Mouse (Mus musculus): ENCODE results near the gene Ctnna2. TPM values are rescaled to one million over a fixed set of nuclear protein-coding genes. Genes with fewer than 3 reads are reported as not detected.

Ctnna2 gene
- polyA plus RNA-seq, 1 experiment from 2014 or later, result 10.3 TPM

DNA sequence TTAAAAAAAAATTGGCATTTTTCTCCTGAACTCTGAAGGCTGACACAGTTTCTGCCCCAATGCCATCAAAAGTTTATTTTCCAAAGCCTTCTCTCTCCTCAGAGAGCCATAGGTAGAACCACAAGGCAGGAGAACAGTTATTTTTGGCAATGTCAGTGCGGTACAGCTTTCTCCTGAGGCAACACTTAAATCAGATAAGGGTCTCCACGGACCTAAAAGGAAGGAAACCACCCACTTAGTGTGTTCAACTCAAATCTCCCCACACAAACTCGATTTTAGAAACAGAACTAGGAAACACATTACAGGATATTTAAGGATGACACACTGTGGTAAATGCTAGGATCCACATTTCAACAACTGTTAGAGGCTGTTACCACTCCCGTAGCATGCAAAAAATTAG lies 803.7 kb downstream of the Ctnna2 start:
- no peak for DNase-seq (ENCODE audit: low spot score)
- no peaks in the 10 kb centered on the region for H3K4me1 ChIP-seq (replicated peaks; ENCODE audit: control insufficient read depth, insufficient read depth, low read length)
- no peak overlapping the region for H3K27ac ChIP-seq (ENCODE audit: low read depth)
- no peak for ATAC-seq (replicated peaks; ENCODE audit: low FRiP score, low TSS enrichment, low read depth)
- H3K4me3 ChIP-seq (ENCODE audit: low read depth, low read length), result no peak overlapping the region
- H3K4me2 ChIP-seq (ENCODE audit: low read length), result no peak overlapping the region
- H3K9ac ChIP-seq (ENCODE audit: low read length), result no peak overlapping the region
- WGBS, result 57% methylated on average over 4 of the region's 4 CpGs
- no peaks in the 10 kb centered on the region for H3K9me3 ChIP-seq (ENCODE audit: control insufficient read depth, low read length)
- H3K36me3 ChIP-seq (ENCODE audit: control insufficient read depth, insufficient read depth, low read length), result no peaks in the 10 kb centered on the region
- no peaks in the 10 kb centered on the region for H3K27me3 ChIP-seq (replicated peaks; ENCODE audit: control insufficient read depth, insufficient read depth, low read length)

GRCm38 (mm10) chr6:77157028-77157427 lies 822.5 kb downstream of the Ctnna2 start:
- H3K4me1 ChIP-seq (replicated peaks; ENCODE audit: control insufficient read depth, insufficient read depth, low read length), result no peaks in the 10 kb centered on the region
- no peak for ATAC-seq (replicated peaks; ENCODE audit: low FRiP score, low TSS enrichment, low read depth)
- H3K4me2 ChIP-seq (ENCODE audit: low read length), result no peak overlapping the region
- H3K4me3 ChIP-seq (ENCODE audit: low read depth, low read length), result no peak overlapping the region
- 80% methylated on average over 5 of the region's 5 CpGs for WGBS
- H3K9ac ChIP-seq (ENCODE audit: low read length), result no peak overlapping the region
- no peaks in the 10 kb centered on the region for H3K9me3 ChIP-seq (ENCODE audit: control insufficient read depth, low read length)
- H3K27me3 ChIP-seq (replicated peaks; ENCODE audit: control insufficient read depth, insufficient read depth, low read length), result no peaks in the 10 kb centered on the region
- H3K27ac ChIP-seq (ENCODE audit: low read depth), result no peak overlapping the region
- no peaks in the 10 kb centered on the region for H3K36me3 ChIP-seq (ENCODE audit: control insufficient read depth, insufficient read depth, low read length)
- DNase-seq (ENCODE audit: low spot score), result no peak

DNA sequence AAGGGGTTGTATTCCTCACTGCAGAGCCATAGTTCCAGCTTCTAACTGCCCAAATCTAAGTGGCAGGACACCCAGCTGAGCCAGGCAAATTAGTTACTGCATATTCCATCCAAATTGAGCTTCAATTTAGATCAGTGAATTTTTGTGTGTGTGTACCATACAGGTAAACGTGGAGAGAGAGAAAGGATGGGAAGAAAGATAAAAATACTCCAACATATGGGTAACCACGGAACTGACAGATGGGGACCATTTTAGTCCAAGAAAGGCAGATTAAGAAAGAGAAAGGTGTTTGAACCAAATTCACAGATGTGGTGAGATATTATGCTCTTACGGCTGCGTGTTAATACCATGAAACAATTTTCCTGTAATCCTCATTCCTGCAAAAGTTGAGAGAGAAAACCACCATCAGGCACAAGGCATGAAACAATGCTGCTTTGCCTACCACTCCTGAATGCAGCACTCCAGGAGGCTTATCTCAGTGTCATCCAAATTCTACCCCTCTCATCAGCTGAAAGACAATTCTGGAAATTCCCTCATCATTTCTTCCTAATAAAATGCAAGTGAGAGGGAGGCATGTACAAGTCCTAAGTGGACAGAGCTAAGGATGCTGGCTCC lies 840.1 kb downstream of the Ctnna2 start:
- H3K9ac ChIP-seq (ENCODE audit: low read length), result no peak overlapping the region
- WGBS, result 91% methylated on average over 4 of the region's 4 CpGs
- no peak overlapping the region for H3K4me2 ChIP-seq (ENCODE audit: low read length)
- no peak overlapping the region for H3K27ac ChIP-seq (ENCODE audit: low read depth)
- H3K4me1 ChIP-seq (replicated peaks; ENCODE audit: control insufficient read depth, insufficient read depth, low read length), result no peaks in the 10 kb centered on the region
- H3K27me3 ChIP-seq (replicated peaks; ENCODE audit: control insufficient read depth, insufficient read depth, low read length), result no peaks in the 10 kb centered on the region
- no peak overlapping the region for H3K4me3 ChIP-seq (ENCODE audit: low read depth, low read length)
- H3K9me3 ChIP-seq (ENCODE audit: control insufficient read depth, low read length), result no peaks in the 10 kb centered on the region
- ATAC-seq (replicated peaks; ENCODE audit: low FRiP score, low TSS enrichment, low read depth), result no peak
- no peak for DNase-seq (ENCODE audit: low spot score)
- H3K36me3 ChIP-seq (ENCODE audit: control insufficient read depth, insufficient read depth, low read length), result no peaks in the 10 kb centered on the region

GRCm38 (mm10) chr6:77120926-77121325 lies 858.6 kb downstream of the Ctnna2 start:
- Histone ChIP-seq H3K4me2 (ENCODE audit: low read length) (no peak overlapping the region), H3K36me3 (ENCODE audit: control insufficient read depth, insufficient read depth, low read length) (no peaks in the 10 kb centered on the region), H3K9me3 (ENCODE audit: control insufficient read depth, low read length) (no peaks in the 10 kb centered on the region), H3K4me1 (replicated peaks; ENCODE audit: control insufficient read depth, insufficient read depth, low read length) (no peaks in the 10 kb centered on the region), H3K27me3 (replicated peaks; ENCODE audit: control insufficient read depth, insufficient read depth, low read length) (no peaks in the 10 kb centered on the region), H3K27ac (ENCODE audit: low read depth) (no peak overlapping the region), H3K9ac (ENCODE audit: low read length) (no peak overlapping the region), H3K4me3 (ENCODE audit: low read depth, low read length) (no peak overlapping the region)
- DNase-seq (ENCODE audit: low spot score) (no peak), ATAC-seq (replicated peaks; ENCODE audit: low FRiP score, low TSS enrichment, low read depth) (no peak)
- WGBS, result 84% methylated on average over 2 of the region's 2 CpGs

GRCm38 (mm10) chr6:77120510-77120909 lies 859.0 kb downstream of the Ctnna2 start:
- H3K9me3 ChIP-seq (ENCODE audit: control insufficient read depth, low read length), result no peaks in the 10 kb centered on the region

GRCm38 (mm10) chr6:77109095-77109945 lies 870.2 kb downstream of the Ctnna2 start:
- Histone ChIP-seq H3K9ac (ENCODE audit: low read length) (no peak overlapping the region), H3K27me3 (replicated peaks; ENCODE audit: control insufficient read depth, insufficient read depth, low read length) (no peaks in the 10 kb centered on the region), H3K9me3 (ENCODE audit: control insufficient read depth, low read length) (no peaks in the 10 kb centered on the region), H3K27ac (ENCODE audit: low read depth) (no peak overlapping the region), H3K36me3 (ENCODE audit: control insufficient read depth, insufficient read depth, low read length) (no peaks in the 10 kb centered on the region), H3K4me3 (ENCODE audit: low read depth, low read length) (no peak overlapping the region), H3K4me2 (ENCODE audit: low read length) (no peak overlapping the region), H3K4me1 (replicated peaks; ENCODE audit: control insufficient read depth, insufficient read depth, low read length) (no peaks in the 10 kb centered on the region)
- ATAC-seq (replicated peaks; ENCODE audit: low FRiP score, low TSS enrichment, low read depth), result no peak
- 65% methylated on average over 10 of the region's 10 CpGs for WGBS
- DNase-seq (ENCODE audit: low spot score), result no peak

More at GRCm38 (mm10) chr6:77120510-77120909, 859.0 kb downstream of the Ctnna2 start:
- Histone ChIP-seq H3K36me3 (ENCODE audit: control insufficient read depth, insufficient read depth, low read length) (no peaks in the 10 kb centered on the region), H3K9ac (ENCODE audit: low read length) (no peak overlapping the region), H3K27ac (ENCODE audit: low read depth) (no peak overlapping the region), H3K4me2 (ENCODE audit: low read length) (no peak overlapping the region), H3K4me3 (ENCODE audit: low read depth, low read length) (no peak overlapping the region), H3K4me1 (replicated peaks; ENCODE audit: control insufficient read depth, insufficient read depth, low read length) (no peaks in the 10 kb centered on the region), H3K27me3 (replicated peaks; ENCODE audit: control insufficient read depth, insufficient read depth, low read length) (no peaks in the 10 kb centered on the region)
- 70% methylated on average over 5 of the region's 5 CpGs for WGBS
- DNase-seq (ENCODE audit: low spot score) (no peak), ATAC-seq (replicated peaks; ENCODE audit: low FRiP score, low TSS enrichment, low read depth) (no peak)

- no peak for DNase-seq (ENCODE audit: low spot score)
- H3K27me3 ChIP-seq (replicated peaks; ENCODE audit: control insufficient read depth, insufficient read depth, low read length), result no peaks in the 10 kb centered on the region
- H3K4me3 ChIP-seq (ENCODE audit: low read depth, low read length), result no peak overlapping the region
- H3K9me3 ChIP-seq (ENCODE audit: control insufficient read depth, low read length), result no peaks in the 10 kb centered on the region
- no peak overlapping the region for H3K4me2 ChIP-seq (ENCODE audit: low read length)
- no peaks in the 10 kb centered on the region for H3K36me3 ChIP-seq (ENCODE audit: control insufficient read depth, insufficient read depth, low read length)
- WGBS, result 26% methylated on average over 1 of the region's 1 CpGs
- ATAC-seq (replicated peaks; ENCODE audit: low FRiP score, low TSS enrichment, low read depth), result no peak
- no peak overlapping the region for H3K27ac ChIP-seq (ENCODE audit: low read depth)
- no peaks in the 10 kb centered on the region for H3K4me1 ChIP-seq (replicated peaks; ENCODE audit: control insufficient read depth, insufficient read depth, low read length)
- no peak overlapping the region for H3K9ac ChIP-seq (ENCODE audit: low read length)
Observed at GRCm38 (mm10) chr6:77101047-77101446, 878.5 kb downstream of the Ctnna2 start.

- Histone ChIP-seq H3K4me3 (ENCODE audit: low read depth, low read length) (no peak overlapping the region), H3K4me2 (ENCODE audit: low read length) (no peak overlapping the region), H3K9ac (ENCODE audit: low read length) (no peak overlapping the region), H3K27ac (ENCODE audit: low read depth) (no peak overlapping the region), H3K9me3 (ENCODE audit: control insufficient read depth, low read length) (no peaks in the 10 kb centered on the region), H3K27me3 (replicated peaks; ENCODE audit: control insufficient read depth, insufficient read depth, low read length) (no peaks in the 10 kb centered on the region), H3K4me1 (replicated peaks; ENCODE audit: control insufficient read depth, insufficient read depth, low read length) (no peaks in the 10 kb centered on the region), H3K36me3 (ENCODE audit: control insufficient read depth, insufficient read depth, low read length) (no peaks in the 10 kb centered on the region)
- WGBS, result 88% methylated on average over 1 of the region's 1 CpGs
- DNase-seq (ENCODE audit: low spot score) (no peak), ATAC-seq (replicated peaks; ENCODE audit: low FRiP score, low TSS enrichment, low read depth) (no peak)
Observed at GRCm38 (mm10) chr6:77098540-77098939, 881.0 kb downstream of the Ctnna2 start.
